Mouse (Mus musculus) urinary bladder, postnatal 10 days (tissue): Measurements from ENCODE around the gene Gm49391.
"Not testable (repeated sequence)": the region's sequence is repeated elsewhere in the genome, so short reads cannot be mapped to it uniquely, and the experiment has no call there.

Experiments
- DNase-seq: peaks from one replicate; pipeline ENCODE4 v3.0.0; 2022; ENCODE audit warnings: low spot score

Gene Gm49391

GRCm38 (mm10) chr13:60936500-60936901, at the start of gene Gm49391, which contains the start of gene Ctla2a:
Gene Gm49391, minus strand, starts transcription at chr13:60936571.
Gene Ctla2a, minus strand, starts transcription at chr13:60936625.
- no peak for DNase-seq

DNA sequence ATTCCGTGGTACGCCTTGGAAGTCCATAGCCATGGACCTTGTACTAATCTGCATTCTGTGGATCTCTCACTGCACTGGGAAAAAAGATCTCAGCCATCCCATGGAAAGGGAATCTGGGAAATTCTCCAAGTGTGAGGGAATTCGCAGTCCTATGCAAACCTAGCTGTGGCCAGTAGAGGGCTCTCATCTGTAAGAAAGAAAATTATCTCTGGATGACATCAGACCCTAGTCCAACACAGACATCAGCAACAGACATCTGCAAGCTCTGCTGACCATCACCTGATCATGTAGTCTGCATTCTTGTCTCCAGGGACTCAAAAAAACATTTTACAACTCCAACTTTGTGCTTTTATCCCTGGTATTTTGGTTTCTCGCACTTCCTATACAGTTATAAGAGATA, 35.9 kb upstream of the Gm49391 start:
- not testable (repeated sequence) for DNase-seq

- DNase-seq, result not testable (repeated sequence)
Observed at GRCm38 (mm10) chr13:60963985-60964384, 27.6 kb upstream of the Gm49391 start.

- no peak for DNase-seq
Observed at GRCm38 (mm10) chr13:60961706-60962105, 25.3 kb upstream of the Gm49391 start.

DNA sequence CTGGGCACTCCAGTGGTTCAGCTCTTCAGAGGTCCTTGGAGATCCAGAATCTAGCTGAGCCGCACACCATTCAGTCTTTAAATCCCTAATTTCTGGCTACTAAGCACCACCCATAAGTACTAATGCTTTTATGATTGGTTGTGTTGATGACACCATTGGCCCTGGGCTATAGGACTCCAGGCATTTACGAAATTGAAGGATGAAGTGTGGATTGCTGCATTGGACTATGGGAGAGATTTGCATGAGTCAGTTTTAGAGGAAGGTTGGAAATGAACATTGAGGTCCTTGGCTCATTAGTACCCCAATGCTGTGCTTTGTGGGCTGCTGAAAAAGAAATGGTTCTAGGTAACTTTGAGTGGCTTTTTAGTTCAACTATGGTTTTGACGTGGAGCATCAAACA, 5.5 kb upstream of the Gm49391 start, which contains the start of gene Tpbpa:
TSS of gene Tpbpa (minus strand) at position 101 of the 400 bp plus-strand sequence.
- DNase-seq, result not testable (repeated sequence)

- not testable (repeated sequence) for DNase-seq
Observed at GRCm38 (mm10) chr13:60935490-60935889, 881 bp downstream of the Gm49391 start, which contains the start of gene Gm49393. Gene Gm49393, minus strand, starts transcription at chr13:60935590.

GRCm38 (mm10) chr13:60904780-60905179, 31.6 kb downstream of the Gm49391 start, which contains the start of gene Tpbpb:
Gene Tpbpb, minus strand, starts transcription at chr13:60904880.
- not testable (repeated sequence) for DNase-seq

GRCm38 (mm10) chr13:60897328-60897727, 39.0 kb downstream of the Gm49391 start, which contains the start of gene Ctla2b:
Gene Ctla2b, minus strand, starts transcription at chr13:60897447.
- no peak for DNase-seq

GRCm38 (mm10) chr13:60896794-60897193, 39.6 kb downstream of the Gm49391 start, which contains the start of gene Gm49392:
Gene Gm49392, minus strand, starts transcription at chr13:60896894.
- DNase-seq, result not testable (repeated sequence)

- DNase-seq, result no peak
Observed at GRCm38 (mm10) chr13:60895406-60896160, 40.8 kb downstream of the Gm49391 start.

DNA sequence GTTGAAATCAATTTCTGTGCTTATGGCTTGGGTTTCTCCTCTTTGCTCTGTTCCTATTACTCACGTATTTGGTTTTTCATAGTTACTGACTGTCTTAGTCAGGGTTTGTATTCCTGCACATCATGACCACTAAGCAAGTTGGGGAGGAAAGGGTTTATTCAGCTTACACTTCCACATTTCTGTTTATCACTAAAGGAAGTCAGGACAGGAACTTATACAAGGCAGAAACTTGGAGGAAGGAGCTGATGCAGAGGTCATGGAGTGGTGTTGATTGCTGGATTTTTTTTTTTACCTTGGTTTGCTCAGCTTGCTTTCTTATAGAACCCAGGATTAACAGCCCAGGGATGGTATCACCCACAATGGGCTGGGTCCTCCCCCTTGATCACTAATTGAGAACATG, 44.1 kb downstream of the Gm49391 start:
- no peak for DNase-seq

- no peak for DNase-seq
Observed at GRCm38 (mm10) chr13:60864281-60864680, 72.1 kb downstream of the Gm49391 start, which contains the start of gene 4930486L24Rik. Gene 4930486L24Rik, minus strand, starts transcription at chr13:60864475.

DNA sequence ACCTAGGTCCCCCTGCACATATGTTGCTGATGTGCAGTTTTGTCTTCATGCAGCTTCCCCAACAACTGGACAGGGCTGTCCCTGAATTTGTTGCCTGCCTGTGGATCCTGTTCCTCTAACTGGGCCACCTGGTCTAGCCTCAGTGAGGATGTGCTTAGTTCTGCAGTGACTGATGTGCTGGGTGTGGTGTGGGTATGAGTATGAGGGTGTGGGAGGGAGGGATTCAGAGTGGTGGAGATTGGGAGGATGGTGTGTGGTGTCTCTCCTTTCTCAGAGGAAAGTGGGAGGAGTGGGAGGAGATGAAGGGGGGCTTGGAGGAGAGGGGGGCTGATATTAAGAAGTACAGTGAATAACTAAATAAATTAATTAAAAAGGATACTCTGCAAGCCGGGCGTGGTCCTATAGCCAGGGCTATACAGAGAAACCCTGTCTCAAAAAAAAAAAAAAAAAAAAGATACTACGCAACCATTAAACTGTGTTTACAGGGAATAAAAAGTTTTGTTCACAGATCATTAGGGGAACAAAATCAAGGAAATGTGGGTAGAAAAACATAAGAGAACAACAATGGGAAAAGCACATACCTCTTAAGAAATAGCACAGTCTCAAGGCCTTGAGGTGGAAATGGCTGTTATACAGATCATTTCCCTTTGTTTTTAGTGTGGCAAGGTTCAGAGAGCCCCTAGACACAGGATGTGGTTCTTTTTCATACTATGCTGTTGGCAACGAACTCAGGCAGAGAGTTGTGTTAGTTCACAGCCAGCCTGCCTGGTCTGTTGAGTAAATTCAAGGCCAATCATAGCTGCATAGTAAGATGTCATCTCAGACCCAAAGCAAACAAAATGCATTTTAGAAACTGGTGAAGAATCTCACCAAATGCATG, 87.9 kb downstream of the Gm49391 start:
- no peak for DNase-seq
